Mouse (Mus musculus): ENCODE measurements around the gene Mipep.

- TF ChIP-seq TAL1 (IDR thresholded peaks at IDR 0.05; ENCODE audit: low read length) (no peak), GATA1 (IDR thresholded peaks at IDR 0.05; ENCODE audit: low read length) (no peak)
Measured at GRCm38 (mm10) chr14:60818045-60818444, 33.7 kb downstream of the Mipep start.
